Mouse (Mus musculus) forebrain, embryonic 11.5 days (tissue): ENCODE measurements at regions not wholly inside any gene's neighbourhood (a gene's known extent, or its start where the extent isn't known, plus 50 kb on each side); places are given as distances from the start of the nearest gene placed in this dataset.
"Not testable (repeated sequence)": the region's sequence is repeated elsewhere in the genome, so short reads cannot be mapped to it uniquely, and the experiment has no call there.

Source experiments
- ATAC-seq: fragments of 200-750 bp; cut with Nextera tagmentation; replicated peaks from 2 replicates; pipeline ENCODE4 v1.8.0; 2017; ENCODE audit warnings: moderate TSS enrichment; ENCODE audit not compliant: low FRiP score
- DNase-seq: peaks from one replicate; pipeline ENCODE4 v3.0.0-alpha.2; 2017; ENCODE audit warnings: low spot score
- H3K27ac ChIP-seq: fragments of 300-500 bp; sonication (generic); 2 replicates; pipeline ENCODE4 v1.5.1; 2014; ENCODE audit warnings: low read depth, low read length
- H3K27me3 ChIP-seq: fragments of 300-500 bp; sonication (generic); 2 replicates; pipeline ENCODE4 v1.6.1; 2014; ENCODE audit warnings: mild to moderate bottlenecking, low read length, mixed read lengths; ENCODE audit not compliant: control insufficient read depth, insufficient read depth
- H3K36me3 ChIP-seq: fragments of 300-500 bp; sonication (generic); 2 replicates; pipeline ENCODE4 v1.6.1; 2014; ENCODE audit warnings: mild to moderate bottlenecking, low read length, moderate library complexity, mixed read lengths; ENCODE audit not compliant: control insufficient read depth, insufficient read depth
- H3K4me1 ChIP-seq: fragments of 300-500 bp; sonication (generic); replicated peaks from 2 replicates; pipeline ENCODE4 v1.6.1; 2014; ENCODE audit warnings: low read length, mixed read lengths; ENCODE audit not compliant: control insufficient read depth, insufficient read depth
- H3K4me2 ChIP-seq: fragments of 300-500 bp; sonication (generic); 2 replicates; pipeline ENCODE4 v1.6.1; 2014; ENCODE audit warnings: low read depth, mild to moderate bottlenecking, low read length, moderate library complexity, mixed read lengths; ENCODE audit not compliant: severe bottlenecking
- H3K4me3 ChIP-seq: fragments of 300-500 bp; sonication (generic); 2 replicates; pipeline ENCODE4 v1.5.1; 2014; ENCODE audit warnings: low read depth, low read length
- H3K9ac ChIP-seq: fragments of 300-500 bp; sonication (generic); 2 replicates; pipeline ENCODE4 v1.6.1; 2014; ENCODE audit warnings: low read length
- H3K9me3 ChIP-seq: fragments of 300-500 bp; sonication (generic); 2 replicates; pipeline ENCODE4 v1.6.1; 2016; ENCODE audit warnings: low read length, mixed read lengths; ENCODE audit not compliant: control insufficient read depth
- WGBS: fragments of 180-500 bp; shearing (Covaris S2); extraction: QIAGEN DNeasy Blood & Tissue Kit; methylation state at CpG from one replicate; pipeline ENCODE4 v1.1.7; 2014; 5-methylcytosine and 5-hydroxymethylcytosine counted together

- DNase-seq (no peak), ATAC-seq (no peak)
- H3K4me2 ChIP-seq: no peak overlapping the region
- H3K4me1 ChIP-seq: no peaks in the 10 kb centered on the region
- no peak overlapping the region for H3K4me3 ChIP-seq
- no peaks in the 10 kb centered on the region for H3K27me3 ChIP-seq
- H3K9ac ChIP-seq: no peak overlapping the region
- H3K27ac ChIP-seq: no peak overlapping the region
- WGBS: 88% methylated on average over 3 of the region's 3 CpGs
- no peaks in the 10 kb centered on the region for H3K36me3 ChIP-seq
- H3K9me3 ChIP-seq: no peaks in the 10 kb centered on the region
Measured at GRCm38 (mm10) chr11:7705312-7705764, 491.6 kb upstream of the Igfbp3 start.

- no peak for ATAC-seq
- WGBS: 88% methylated on average over 1 of the region's 1 CpGs
Measured at GRCm38 (mm10) chr11:7697591-7697990, 483.9 kb upstream of the Igfbp3 start.

DNA sequence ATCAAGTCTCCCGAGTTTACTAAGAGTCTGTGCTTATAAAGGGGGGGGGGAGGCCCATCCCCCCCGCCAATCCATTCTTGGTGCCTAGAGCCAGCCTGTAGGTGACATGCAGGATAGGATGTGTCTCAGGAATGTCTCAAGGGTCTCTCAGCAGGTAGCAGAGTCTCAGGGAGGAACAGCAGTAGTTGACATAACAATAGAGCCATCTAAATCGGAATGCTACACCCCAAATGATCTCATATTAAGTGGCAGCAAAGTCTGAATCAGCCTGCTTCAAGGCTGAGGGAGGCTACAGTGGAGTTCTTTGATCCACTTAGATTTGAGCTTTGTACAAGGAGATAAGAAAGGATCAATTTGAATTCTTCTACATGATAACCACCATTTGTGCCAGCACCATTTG is 476.0 kb upstream of the Igfbp3 start:
- not testable (repeated sequence) for H3K9ac ChIP-seq, H3K36me3 ChIP-seq, ATAC-seq, H3K4me3 ChIP-seq, H3K9me3 ChIP-seq, H3K27ac ChIP-seq, DNase-seq, H3K4me2 ChIP-seq, H3K27me3 ChIP-seq, H3K4me1 ChIP-seq
- 81% methylated on average over 3 of the region's 3 CpGs for WGBS

More at GRCm38 (mm10) chr11:7697591-7697990, 483.9 kb upstream of the Igfbp3 start:
- H3K4me3 ChIP-seq: no peak overlapping the region
- no peak for DNase-seq
- H3K36me3 ChIP-seq: no peaks in the 10 kb centered on the region
- no peak overlapping the region for H3K9ac ChIP-seq
- H3K9me3 ChIP-seq: no peaks in the 10 kb centered on the region
- no peaks in the 10 kb centered on the region for H3K27me3 ChIP-seq
- no peak overlapping the region for H3K27ac ChIP-seq
- H3K4me2 ChIP-seq: no peak overlapping the region
- H3K4me1 ChIP-seq: no peaks in the 10 kb centered on the region

DNA sequence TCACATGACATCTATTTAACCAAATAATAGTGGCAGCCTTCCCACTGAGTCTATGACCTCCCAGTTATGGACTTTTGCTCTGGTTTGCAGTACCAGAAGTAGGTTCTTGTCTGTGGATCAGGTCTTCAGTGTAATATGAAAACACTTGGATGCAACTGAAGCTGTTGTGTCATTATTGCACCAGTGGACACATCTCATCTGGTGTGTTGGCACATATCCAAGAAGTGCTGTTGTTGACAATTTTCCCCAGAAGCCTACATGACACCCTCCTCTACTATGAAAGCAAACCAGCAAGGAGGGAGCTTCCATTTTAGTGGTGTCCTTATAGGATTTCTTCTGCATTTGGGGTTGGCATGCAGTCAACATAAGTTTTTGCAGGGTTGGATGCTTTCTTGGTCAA is 459.1 kb upstream of the Igfbp3 start:
- ATAC-seq: no peak

DNA sequence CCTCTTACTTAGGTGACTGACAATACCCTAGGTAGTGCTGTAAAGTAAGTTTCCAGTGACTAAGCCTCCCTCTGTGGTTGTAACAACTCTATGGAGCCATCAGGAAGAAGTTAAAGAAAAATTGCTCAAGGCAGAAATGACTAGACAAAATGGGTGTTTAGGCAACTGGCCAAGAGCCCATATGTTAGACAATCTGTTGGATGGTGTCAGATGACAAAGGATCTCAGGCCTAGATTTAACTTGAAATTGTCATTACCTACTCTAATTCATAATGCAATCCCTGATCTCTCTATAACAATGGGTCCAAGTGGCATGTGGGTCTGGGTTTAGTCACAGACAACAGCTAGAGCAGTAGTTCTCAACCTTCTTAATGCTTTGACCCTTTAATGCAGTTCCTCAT is 416.9 kb upstream of the Igfbp3 start:
- Histone ChIP-seq H3K4me1 (no peaks in the 10 kb centered on the region), H3K4me2 (no peak overlapping the region), H3K9ac (no peak overlapping the region), H3K27me3 (no peaks in the 10 kb centered on the region), H3K4me3 (no peak overlapping the region), H3K36me3 (no peaks in the 10 kb centered on the region), H3K9me3 (no peaks in the 10 kb centered on the region), H3K27ac (no peak overlapping the region)
- DNase-seq: no peak
- ATAC-seq: no peak

More for the DNA sequence above, 459.1 kb upstream of the Igfbp3 start:
- Histone ChIP-seq H3K27ac (no peak overlapping the region), H3K27me3 (no peaks in the 10 kb centered on the region), H3K4me3 (no peak overlapping the region), H3K36me3 (no peaks in the 10 kb centered on the region), H3K4me2 (no peak overlapping the region), H3K9me3 (no peaks in the 10 kb centered on the region), H3K9ac (no peak overlapping the region), H3K4me1 (no peaks in the 10 kb centered on the region)
- no peak for DNase-seq

DNA sequence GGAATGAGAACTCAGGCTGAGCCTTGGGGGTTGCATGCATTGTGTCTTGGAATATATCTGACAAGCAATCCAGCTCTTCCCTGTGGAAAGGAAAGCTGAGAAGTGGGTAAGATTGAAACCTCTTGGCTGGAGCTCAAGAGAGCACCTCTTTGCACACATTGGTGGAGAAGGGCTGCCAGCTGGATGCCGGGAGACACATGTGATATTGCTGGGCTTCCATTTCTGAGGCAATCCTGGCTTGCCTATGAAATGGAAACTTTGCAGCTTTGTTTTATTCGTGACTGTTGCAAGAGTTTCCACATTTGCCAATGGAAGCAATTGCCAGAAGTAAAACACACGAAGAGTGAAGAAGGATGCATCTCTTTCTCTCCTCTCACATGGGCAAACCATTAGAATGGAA is 411.5 kb upstream of the Igfbp3 start:
- Histone ChIP-seq H3K27ac (no peak overlapping the region), H3K36me3 (no peaks in the 10 kb centered on the region), H3K27me3 (no peaks in the 10 kb centered on the region), H3K4me1 (no peaks in the 10 kb centered on the region), H3K9ac (no peak overlapping the region), H3K9me3 (no peaks in the 10 kb centered on the region), H3K4me3 (no peak overlapping the region), H3K4me2 (no peak overlapping the region)
- WGBS: 88% methylated on average over 3 of the region's 3 CpGs
- no peak for ATAC-seq
- DNase-seq: no peak

DNA sequence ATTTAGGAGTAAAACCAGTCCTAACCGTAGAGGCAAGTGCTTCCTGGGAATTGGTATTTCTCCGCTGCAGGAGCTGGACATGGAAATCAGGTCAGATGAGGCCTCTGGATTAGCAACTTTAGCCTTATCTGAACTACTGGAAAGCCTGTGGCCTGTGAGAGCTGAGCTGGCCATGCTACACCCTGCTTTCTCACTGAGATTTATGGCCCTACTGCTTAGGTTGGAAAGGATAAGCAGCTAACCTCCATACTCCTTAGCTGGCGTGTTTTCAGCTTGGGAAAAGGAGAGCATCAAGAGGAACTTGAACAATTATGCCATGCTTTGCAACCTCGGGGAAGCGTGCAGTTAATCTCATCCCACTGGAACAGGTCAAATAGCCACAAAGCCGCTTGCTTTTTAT is 406.6 kb upstream of the Igfbp3 start:
- Histone ChIP-seq H3K27me3 (no peaks in the 10 kb centered on the region), H3K4me3 (no peak overlapping the region), H3K36me3 (no peaks in the 10 kb centered on the region), H3K4me1 (no peaks in the 10 kb centered on the region), H3K4me2 (no peak overlapping the region), H3K27ac (no peak overlapping the region), H3K9ac (no peak overlapping the region), H3K9me3 (no peaks in the 10 kb centered on the region)
- no peak for ATAC-seq
- no peak for DNase-seq
- WGBS: 87% methylated on average over 6 of the region's 6 CpGs

GRCm38 (mm10) chr11:7610752-7611151 is 397.0 kb upstream of the Igfbp3 start:
- H3K9me3 ChIP-seq: no peaks in the 10 kb centered on the region
- H3K27me3 ChIP-seq: no peaks in the 10 kb centered on the region
- H3K9ac ChIP-seq: no peak overlapping the region
- H3K27ac ChIP-seq: no peak overlapping the region
- DNase-seq: no peak
- no peak for ATAC-seq
- no peaks in the 10 kb centered on the region for H3K4me1 ChIP-seq
- H3K4me3 ChIP-seq: no peak overlapping the region
- H3K36me3 ChIP-seq: no peaks in the 10 kb centered on the region
- WGBS: 82% methylated on average over 2 of the region's 2 CpGs
- H3K4me2 ChIP-seq: no peak overlapping the region

DNA sequence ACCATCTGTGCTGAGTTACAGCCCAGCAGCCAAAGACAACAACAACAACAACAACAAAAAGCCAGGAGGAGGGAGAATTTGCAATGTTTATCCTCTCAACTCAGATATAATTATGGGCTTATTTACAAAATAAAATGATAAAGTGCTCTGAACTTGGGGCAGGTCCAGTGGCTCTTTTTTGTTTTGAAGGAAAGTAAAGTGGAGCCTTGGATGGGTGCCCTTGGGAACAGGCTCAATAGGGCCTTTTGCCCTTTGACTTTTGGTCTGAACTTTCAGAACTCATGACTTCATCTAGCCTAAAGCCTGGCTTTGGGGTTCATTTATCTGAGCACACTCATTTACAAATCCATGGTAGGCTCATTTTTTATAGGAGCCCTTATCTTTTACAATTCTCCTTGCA is 396.2 kb upstream of the Igfbp3 start:
- ATAC-seq (no peak), DNase-seq (no peak)
- Histone ChIP-seq H3K27ac (no peak overlapping the region), H3K4me3 (no peak overlapping the region), H3K9me3 (no peaks in the 10 kb centered on the region), H3K9ac (no peak overlapping the region), H3K4me2 (no peak overlapping the region), H3K27me3 (no peaks in the 10 kb centered on the region), H3K4me1 (no peaks in the 10 kb centered on the region), H3K36me3 (no peaks in the 10 kb centered on the region)
